Mouse (Mus musculus): ENCODE results near the gene Slc25a18.

DNA sequence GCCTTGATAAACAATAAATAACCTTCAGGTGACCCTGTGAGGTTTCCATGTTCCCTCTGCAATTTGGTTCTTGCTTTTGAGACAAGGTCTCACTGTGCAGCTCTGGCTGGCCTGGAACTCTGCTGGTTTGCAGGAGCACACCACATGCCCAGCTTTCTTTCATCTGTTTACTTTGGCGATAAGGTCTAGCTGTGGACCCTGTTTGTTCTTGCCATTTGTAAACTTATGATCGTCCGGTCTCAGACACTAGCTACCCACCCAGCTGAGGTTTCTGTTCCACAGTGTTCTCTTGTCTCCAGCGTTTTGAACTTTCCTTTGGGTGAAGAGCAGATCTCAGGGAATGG, 34.3 kb downstream of the Slc25a18 start:
- TF ChIP-seq POLR2A (IDR thresholded peaks at IDR 0.05; ENCODE audit: extremely low read depth, insufficient read depth, low read length) (no peak), CTCF (IDR thresholded peaks at IDR 0.05; ENCODE audit: extremely low read depth, insufficient read depth, low read length) (no peak)
